Mouse (Mus musculus): ENCODE data around the gene Prickle2.

Prickle2 gene

DNA sequence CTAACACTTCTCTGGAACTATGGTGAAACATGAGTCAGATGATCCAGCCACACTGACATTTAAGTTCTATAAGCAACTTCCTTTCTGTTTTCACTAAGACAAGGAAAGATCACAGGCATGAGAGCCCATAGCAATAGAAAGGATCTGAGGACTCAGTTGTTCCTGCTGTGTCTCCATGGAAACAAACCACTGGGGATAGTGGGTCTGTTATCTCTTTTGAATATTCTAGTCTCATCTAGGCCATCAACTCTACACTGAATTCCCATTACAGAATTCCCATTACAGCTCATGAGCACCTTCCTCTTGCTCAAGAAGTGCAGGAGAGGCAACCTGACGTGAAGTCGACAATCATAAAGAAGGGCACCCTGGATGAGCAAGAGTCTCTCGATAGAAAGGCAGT lies 265.7 kb downstream of the Prickle2 start:
- DNase-seq (ENCODE audit: low read depth): no peak

DNA sequence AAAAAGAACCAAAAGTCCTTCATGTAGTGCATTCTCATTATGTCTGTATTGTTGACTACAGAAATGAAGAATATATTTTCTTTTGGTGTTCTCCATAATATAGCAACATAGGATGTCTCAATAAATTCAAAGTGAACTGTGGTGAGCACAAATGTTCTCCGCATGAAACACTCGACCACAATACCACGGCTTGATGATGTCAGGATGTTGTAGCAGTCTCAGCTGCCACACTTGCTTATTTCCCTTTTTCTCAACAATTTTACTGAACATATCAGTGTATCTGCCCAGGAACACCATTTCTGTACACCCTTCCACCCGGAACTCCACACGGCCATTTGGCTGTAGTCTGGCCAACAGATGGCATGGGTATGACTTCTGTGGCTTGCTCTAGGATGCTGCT lies 273.8 kb downstream of the Prickle2 start:
- DNase-seq (ENCODE audit: low read depth): no peak

DNA sequence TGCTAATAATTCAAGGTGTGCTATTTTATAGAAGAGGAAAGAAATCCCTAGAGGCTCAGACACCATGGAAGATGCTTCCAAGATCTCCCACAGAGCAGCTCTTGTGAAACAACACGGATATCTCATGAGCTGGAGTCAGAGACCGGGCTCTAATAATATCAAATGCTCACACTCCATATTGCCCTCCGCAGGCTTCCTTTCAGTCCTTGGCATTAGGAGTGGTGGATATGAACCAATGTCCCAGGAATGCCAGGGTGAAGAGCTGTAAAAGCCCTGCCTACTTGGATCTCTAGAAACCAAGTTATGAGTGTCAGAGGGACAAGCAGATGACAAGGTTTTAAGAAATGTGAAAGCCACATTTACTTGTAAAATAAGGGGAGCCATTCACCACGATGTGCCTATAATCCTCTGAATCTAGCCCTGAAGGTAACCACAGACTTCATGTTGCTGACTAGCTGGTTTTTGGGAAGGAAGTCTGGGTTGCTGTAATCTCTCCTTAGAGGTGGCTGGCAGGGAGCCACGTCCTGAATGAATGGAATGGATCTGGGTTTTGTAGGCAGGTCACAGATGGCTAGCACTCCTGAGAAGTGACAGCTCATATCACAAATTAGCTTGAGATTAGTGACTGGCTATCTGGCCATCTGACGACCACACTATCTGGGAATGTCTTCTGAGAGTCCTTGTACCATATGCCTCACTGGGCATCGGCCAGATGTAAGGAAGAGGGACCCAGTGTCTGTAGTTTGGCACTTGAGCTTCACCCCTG lies 278.4 kb downstream of the Prickle2 start:
- DNase-seq (ENCODE audit: low read depth): no peak

DNA sequence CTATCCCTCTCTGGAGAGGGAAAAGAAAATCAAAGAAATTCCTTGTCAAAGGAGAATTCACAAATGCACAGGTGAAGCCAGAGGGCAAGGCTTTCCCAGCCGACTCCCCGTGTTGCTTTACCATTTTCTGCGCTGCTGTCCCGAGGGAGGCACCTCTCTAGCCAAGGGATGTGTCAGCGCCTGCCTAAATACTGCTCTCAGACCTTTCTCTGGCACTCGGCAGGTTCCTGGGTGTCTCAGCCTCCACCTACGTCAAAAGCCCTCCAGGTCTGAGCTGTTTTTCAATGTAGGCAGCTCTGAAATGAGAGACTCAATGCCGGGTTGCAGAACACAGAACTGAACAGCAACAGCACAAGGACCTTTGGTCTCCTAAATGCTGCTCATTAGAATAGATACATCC lies 280.1 kb downstream of the Prickle2 start:
- no peak for DNase-seq (ENCODE audit: low read depth)

DNA sequence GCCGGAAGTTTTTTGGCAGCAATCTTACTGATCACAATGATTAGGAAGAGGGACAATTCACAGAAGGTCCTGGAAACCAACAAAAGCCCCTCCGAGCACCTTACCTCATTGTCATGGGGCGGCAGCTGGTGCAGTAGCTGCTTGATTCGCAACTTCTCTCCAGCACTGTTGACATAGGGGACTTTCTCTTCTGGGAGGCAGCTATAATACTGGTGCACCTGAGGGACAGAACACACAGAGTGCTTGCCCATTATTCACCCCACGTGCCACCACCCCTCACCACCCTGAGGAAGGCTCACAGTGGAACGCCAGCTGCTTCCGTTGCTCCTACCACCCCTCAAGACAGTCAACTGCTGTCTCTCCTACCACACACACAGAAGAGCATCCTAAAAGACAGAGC lies 280.5 kb downstream of the Prickle2 start:
- DNase-seq (ENCODE audit: low read depth): no peak

DNA sequence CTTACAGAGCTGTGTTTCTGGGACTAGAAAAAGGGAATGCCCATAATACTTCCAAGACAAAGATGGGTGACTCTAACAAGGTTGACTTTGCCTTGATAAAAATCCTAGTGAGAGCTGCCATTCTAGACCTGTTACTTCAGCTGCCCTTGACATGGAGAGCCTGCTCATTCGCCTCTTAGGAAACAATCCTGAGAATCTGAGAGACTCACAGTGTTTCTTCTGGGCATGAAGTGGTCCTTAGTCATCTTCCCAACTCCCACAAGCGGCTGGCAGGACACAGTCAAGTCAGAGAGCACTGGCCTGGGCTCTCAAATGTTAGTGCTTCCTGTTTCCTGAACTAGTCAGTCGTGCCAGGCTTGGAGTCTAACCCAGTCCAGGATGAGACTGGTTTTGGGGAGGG lies 281.0 kb downstream of the Prickle2 start:
- DNase-seq (ENCODE audit: low read depth): no peak

DNA sequence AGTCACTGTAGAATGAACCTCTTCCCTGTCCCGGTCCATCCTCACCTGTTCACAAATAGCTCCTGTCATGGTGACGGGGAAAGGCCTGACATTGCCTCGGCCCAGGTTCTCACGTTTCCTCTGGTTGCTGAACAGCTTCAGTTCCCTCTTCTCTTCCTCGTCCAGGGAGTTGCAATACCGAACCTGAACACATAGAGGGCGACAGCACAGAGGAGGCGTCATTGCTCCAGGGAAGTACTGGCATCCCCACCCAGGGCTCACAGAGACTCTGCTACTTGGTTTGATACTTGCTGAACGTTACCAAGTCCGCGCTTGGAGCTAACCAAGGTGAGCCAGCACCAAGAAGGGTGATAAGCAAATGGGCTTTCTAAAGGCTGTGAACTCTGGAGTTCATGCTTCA lies 283.7 kb downstream of the Prickle2 start:
- peak; percentile 22 for DNase-seq (ENCODE audit: low read depth)

DNA sequence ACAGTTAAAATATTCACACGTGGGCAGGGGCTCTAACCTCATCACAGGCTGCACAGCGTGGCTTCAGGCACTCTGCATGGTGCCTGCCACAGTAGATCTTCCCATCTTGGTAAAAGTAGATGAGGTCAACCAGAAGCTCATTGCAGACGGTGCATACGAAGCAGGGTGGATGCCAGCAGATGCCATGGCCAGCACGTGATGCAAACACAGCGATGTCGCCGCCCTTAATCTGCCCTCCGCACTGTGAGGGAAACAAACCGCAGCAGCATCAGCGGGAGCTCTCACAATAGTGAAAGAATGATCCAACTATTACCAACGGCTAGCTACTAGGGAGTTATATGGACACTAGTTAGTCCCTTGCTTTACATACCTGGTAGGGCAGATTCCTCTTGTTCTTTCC lies 285.8 kb downstream of the Prickle2 start:
- DNase-seq (ENCODE audit: low read depth): no peak

DNA sequence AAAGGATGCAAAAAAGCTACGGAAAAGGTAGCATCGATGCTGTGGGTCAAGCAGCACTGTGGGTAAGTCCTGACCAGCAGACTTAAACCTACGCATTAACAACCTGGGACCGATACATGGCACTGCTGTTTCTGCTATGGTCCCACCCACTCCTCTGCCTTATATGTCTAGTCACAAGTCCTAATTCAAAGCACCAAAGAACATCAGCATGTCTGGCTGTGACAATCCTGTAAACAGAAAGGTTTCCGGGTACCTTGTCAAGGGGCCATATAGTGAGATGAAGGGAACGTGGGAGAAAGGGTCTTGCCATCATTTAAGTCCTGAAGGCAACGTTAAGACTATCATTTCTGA lies 290.6 kb downstream of the Prickle2 start:
- no peak for DNase-seq (ENCODE audit: low read depth)

DNA sequence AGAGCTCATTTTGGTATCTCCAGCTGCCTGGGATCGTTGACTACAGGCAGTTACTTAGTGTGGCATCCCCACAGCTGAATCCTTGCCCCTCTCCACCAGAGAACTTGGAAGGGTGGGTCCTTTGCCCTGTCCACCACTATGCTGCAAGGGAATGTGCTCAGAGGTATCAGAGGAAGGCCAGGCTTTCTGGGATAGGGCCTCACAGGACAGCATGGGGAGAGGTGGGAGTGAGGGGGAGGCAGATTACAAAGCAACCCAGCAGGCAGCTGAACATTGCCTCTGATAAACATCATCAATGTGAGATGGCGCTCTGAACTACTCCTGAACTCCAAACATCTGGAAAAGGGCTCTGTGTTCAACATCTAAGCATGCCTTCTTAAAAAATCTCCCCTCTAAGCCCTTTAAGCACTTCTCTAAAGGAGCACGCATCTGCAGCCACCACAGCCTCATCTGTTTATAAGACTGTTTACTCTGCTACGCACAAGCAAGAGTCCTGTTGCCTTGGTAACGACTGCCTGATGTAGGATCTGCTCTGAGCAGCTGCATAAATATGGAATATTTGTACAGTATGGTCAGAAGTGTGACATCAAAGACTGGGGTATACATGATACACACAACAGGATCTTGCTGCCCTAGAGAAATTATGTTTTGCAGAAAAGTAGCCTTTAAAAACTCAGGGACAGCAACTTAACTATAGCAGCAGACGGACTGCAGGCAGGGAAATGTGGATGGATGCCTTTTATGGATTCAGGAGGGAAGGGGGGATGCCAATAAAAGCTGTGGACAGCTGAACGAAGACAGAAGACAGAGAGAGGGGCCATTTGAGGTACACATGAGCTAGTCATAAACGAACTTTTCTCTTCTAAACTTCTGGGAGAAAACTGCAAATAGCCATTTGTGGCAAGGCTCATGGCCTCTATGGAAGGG lies 291.2 kb downstream of the Prickle2 start:
- DNase-seq (ENCODE audit: low read depth): no peak

DNA sequence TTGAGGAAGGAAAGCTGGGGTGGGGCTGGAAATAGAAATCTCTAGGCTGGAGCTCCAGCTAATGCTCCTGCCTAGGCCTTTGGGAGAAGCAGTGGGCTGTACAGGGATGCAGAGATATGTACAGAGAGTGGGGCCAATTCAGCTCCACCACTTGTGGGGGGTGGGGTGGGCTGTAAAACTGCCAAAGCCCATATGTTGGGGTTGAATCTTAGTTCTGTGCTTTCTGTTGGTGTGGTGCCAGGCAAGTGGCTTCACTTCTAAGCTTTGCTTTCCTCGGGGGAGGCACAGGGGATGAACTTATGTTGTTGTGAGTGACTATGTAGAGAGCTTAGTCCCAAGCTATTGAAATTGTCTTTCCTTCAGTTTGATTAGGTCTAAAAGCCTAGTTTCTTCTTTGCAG lies 292.0 kb downstream of the Prickle2 start:
- no peak for DNase-seq (ENCODE audit: low read depth)

DNA sequence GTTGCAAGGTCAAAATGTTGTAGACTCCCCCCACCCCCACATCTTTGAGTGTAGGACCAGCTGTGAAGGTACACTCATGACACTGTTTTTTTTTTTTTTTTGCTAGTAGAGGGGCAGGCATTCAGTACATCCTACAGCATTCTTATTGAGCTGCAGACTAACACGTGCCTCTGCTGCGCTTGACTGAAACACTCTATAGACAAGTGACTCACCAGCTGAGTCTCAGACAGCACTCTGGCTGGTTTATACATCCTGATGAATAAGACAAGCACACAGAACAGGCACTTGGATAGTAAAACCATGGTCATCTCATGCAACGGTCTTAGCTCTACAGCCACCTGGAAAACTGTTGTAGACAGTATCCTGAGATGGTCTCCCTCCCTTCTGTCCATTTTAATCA lies 296.2 kb downstream of the Prickle2 start:
- no peak for DNase-seq (ENCODE audit: low read depth)

DNA sequence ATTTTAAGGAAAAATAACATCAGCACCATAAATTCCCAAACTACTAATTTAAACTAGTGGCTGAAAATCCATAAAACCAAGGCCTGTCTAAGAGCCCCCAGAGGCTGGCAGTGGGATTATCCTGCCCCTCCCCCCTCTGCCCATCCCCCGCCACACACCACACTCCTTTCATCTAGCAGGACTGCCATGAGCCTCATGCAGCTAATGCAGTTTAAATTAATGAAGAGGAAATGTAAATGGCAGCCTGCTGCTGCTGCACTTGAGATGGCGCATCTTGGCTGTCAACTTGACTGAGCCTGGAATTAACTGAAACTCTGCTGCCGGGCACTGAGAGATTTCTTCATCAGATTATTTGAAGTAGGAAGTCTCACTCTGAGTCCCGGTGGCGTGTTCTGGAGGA lies 298.7 kb downstream of the Prickle2 start:
- DNase-seq (ENCODE audit: low read depth): no peak

DNA sequence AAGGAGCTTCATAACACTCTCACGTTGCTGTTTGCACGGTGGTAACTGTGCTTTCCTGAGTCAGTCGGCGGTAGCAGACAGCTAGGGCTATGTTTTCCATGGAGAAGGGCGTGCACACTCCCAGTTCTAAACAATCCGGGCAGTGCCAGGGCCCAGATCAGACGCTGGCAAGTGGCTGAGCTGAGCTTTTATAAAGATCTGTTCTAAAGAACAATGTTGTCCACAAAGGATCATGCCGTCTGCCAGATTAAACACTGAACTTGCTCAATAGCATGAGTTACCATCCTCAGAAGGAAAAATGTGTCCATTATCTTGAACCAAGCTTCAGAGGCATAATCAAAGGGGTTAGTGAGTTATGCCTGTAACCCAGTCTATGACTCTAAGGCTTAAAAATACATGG lies 300.4 kb downstream of the Prickle2 start:
- no peak for DNase-seq (ENCODE audit: low read depth)

DNA sequence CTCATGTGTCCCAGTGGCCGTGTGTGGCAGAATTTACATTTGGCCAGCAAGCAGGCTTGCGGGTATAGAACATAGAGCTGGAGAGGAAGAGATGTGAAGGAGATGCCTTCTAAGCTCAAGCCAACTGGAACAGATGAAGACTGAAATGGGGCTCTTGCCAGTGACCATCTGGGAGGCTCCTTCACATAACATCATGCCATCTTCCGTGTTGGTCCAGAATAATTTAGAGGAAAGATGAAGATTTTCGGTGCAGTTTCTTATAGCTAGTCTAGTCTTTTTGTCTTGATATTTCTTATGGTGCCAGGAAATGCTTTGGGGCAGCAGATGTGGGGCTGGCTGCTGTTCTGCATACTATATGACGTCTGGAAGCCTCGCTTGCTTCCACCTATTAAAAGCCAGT lies 308.1 kb downstream of the Prickle2 start:
- DNase-seq (ENCODE audit: low read depth): no peak

DNA sequence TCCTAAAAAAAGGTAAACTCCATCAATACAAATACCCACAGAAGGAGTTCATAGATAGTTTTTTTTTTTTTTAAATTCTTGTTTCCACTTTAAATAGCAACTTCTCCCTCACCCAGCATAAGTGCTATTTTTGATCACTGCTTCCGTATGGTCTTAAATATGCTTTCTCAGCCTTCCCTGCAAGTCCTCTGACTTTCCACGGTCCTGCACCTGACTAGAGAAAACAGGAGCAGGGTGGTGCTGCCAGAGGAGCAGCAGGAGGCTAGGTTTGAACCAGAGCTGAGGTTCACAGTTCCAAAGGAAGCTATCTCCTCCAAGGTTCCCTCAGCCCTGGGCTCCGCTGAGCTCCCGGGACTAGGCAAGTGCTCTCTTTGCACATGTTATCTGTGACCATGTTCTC lies 310.4 kb downstream of the Prickle2 start:
- no peak for DNase-seq (ENCODE audit: low read depth)

DNA sequence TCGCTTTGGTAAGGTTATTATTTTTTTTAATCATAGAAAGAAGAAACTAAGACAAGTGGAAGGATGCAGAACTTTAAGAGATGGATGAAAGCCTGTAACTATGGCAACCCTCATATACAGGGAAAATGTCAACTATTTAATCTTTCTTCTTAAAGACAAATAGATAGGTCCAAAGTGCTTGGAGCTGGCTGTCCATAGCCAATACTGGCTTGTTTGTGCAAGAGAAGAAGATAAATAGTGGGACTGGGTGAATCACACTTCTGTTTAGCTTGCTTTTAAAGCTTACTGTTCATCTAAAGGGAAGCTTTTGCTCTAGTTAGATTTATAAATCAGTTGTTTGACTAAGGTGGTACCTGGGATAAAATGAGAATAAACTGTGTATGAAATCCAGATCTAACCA lies 310.8 kb downstream of the Prickle2 start:
- no peak for DNase-seq (ENCODE audit: low read depth)

DNA sequence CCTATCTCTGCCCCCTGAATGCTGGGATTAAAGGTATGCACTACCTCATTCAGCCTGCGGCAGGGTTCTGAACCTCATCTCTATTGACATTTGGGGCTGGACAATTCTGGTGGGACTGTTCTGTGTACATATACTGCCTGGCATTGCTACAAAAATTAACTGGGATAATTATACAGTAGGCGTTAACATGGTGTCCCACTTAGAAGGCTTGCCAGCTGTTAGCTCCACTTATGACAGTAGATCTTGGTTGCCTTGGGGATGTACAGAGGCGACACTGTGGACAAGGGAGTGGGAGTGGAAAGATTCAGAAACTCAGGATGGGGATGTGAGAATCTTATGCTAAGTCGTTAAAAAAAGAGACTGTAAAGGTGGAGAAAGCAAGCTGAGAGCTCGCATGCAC lies 311.3 kb downstream of the Prickle2 start:
- no peak for DNase-seq (ENCODE audit: low read depth)

DNA sequence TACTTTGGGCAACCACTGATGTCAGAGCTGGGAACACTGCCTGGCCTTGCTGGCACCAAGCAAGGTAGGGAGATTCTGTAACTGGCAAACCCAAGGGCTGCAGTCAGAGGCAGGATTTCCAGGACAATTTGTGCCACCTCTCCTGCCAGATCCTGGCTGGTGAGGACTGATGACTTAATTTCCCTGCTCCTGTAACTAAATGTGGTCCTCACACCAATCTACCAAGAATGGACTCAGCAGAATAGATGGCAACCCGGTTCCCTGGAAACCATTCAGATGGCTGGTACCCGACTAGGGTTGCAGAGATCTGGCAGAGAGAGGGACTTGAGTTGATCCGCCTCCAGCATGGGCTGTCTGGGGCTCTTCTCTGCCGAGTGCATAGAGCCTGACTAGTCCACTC lies 315.6 kb downstream of the Prickle2 start:
- no peak for DNase-seq (ENCODE audit: low read depth)

DNA sequence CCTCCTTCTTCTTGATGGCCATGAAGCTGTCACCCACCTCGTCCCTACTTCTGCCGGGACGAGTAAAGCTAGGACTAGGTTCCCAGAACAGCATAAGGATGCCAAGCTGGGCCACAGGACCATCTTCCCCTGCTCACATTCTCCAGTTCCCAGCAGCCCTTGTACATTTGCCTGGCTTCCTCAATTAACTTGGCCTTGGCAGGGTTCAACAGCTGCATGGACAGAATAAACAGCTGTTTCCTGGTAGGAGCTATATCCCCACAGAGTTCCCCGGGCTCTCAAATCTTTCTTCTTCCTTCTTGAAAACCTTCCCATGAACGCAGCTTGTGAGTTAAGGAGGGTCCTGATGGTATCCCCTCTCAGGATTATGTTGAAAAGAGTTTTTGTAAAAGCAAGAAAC lies 317.3 kb downstream of the Prickle2 start:
- no peak for DNase-seq (ENCODE audit: low read depth)

DNA sequence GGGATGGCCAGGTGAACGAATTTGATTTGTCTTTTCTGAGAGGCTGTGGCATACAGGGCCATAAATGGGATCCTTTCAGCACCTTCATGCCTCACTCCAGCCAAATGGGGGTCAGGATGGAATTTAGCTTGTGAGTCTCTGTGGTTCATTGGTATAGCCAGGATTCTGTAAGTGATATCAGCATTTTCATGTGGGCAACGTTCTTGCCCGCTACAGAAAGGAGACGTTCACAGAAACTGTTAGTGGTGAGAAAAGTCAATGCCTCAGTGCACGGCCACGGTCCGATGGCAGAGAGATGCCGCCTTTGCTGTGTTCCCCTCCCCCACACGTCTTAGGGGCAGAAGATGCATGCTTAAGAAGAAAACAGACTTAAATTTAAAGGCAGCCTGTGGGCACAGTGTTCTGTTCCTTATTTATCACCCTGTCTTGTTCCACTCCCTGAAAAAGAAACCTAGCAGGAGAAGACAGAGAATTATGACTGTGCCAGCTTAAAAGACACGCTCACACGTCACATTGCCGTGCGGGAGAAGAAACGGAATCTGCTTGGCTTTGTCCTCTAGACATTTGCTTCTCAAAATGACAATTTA lies 322.7 kb downstream of the Prickle2 start:
- DNase-seq (ENCODE audit: low read depth): no peak

DNA sequence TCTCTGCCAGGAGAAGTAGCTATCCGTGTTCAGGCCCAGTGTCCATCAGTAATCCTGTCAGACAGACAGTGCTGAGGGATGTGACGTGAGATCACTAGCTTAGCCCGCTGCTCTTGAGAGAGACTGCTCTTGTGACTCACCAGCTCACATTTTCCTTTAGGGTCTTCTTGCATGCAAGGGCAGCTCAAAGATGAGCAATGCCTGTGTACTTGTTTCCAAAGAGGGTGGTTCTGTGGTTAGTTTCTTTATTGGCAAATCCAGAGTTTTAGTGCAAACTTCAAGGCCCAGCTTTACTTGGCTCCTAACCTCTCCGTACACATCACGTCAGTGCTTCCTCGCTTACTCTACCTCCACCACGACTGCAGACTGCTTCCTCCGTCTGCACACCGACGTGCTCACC lies 324.9 kb downstream of the Prickle2 start:
- DNase-seq (ENCODE audit: low read depth): no peak

DNA sequence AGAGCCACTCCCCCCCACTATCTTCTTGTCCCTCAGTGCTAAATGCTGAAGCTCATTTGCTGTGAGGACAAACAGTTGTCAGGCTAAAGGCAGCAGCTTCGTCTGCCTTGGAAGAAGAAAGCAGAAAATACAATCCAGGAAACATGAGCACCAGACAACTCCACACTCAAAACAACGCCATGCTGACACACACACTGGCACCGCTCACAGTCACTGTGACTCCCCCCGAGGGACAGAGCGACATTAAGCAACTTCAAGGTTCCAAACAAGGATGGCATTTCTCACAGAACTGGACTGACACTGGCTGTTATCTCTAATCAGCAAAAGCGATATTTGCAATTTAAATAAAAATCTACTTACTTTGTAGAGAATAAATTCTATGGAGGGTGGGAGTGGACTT lies 331.1 kb downstream of the Prickle2 start:
- DNase-seq (ENCODE audit: low read depth): no peak
